Mouse (Mus musculus): ENCODE measurements around the gene Kat6b. TPM values are rescaled to one million over a fixed set of nuclear protein-coding genes. Genes with fewer than 3 reads are reported as not detected.

The Kat6b gene
- polyA plus RNA-seq, 1 experiment from 2014 or later: 10.4 TPM

DNA sequence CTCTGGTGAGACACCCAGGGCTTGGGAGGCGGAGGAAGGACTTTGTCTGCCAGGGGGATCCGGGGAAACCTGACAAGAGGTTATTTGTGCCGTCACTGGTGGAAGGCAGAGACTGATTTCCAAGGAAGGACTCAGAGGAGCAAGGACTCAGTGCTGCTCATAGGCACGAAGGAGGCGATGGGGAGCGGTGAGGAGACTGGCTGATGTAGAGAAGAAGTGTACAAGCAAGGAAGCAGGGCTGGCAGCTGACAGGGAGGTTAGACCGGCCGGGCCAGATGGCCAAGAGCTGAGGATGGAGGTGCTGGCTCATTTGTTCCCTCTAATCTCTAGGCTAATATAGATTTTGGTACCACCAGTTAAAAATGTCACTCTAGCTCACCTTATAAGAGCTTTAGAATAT lies 72.8 kb downstream of the Kat6b start:
- Histone ChIP-seq H3K4me1 (peaks cover 19% of the 10 kb centered on the region), H3K9me3 (replicated peaks) (no peaks in the 10 kb centered on the region), H3K27me3 (ENCODE audit: low read depth, poor library complexity, severe bottlenecking) (no peaks in the 10 kb centered on the region), H3K4me3 (no peak overlapping the region), H3K36me3 (no peaks in the 10 kb centered on the region), H3K27ac (replicated peaks) (no peak overlapping the region; the same call in 1 of the 2 replicates)
- WGBS: 87% methylated on average over 8 of the region's 8 CpGs
- no peak for DNase-seq (ENCODE audit: low spot score)

DNA sequence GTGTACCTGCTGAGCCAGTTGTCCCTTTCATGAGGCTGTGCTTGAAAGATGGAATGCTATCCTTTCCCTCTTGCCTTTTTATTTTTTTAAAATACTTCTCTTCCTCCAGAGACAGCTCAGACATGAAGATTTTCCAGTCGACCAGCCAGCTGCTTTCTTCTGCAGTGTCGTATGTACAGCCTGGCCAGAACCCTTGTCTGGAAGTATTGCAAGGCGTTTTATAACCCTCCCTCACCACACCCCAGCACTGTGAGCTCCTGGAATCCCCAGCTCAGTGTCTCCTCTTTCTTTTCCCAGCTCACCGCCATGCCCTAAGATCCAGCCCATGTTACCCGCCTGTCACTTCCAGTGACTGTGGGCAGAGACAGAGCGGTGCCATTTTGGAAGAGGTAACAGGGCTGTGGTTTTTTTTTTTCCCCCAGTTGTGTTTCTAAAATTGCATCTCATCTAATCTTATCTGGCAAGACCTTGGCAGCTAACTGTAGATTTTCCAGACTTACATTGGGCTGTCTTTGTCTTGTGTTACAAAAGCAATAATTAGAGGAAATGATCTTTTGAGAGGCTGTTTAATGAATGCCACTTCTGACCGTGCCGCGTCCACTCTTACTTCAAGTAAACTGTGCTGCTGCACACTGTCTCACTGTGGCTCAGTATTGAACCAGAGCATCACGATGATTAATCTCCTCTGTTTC lies 77.4 kb downstream of the Kat6b start:
- DNase-seq (ENCODE audit: low spot score): no peak
- no peak overlapping the region for H3K4me3 ChIP-seq
- H3K9me3 ChIP-seq (replicated peaks): no peaks in the 10 kb centered on the region
- peaks cover 15% of the 10 kb centered on the region for H3K4me1 ChIP-seq
- H3K27ac ChIP-seq (replicated peaks): 0 out of 2 replicates have a peak overlapping the region, but pooled peaks have one; percentile 49
- no peaks in the 10 kb centered on the region for H3K36me3 ChIP-seq
- no peaks in the 10 kb centered on the region for H3K27me3 ChIP-seq (ENCODE audit: low read depth, poor library complexity, severe bottlenecking)
- 87% methylated on average over 10 of the region's 10 CpGs for WGBS

- DNase-seq (ENCODE audit: low spot score): no peak
- H3K27me3 ChIP-seq (ENCODE audit: low read depth, poor library complexity, severe bottlenecking): no peaks in the 10 kb centered on the region
- peaks cover 22% of the 10 kb centered on the region for H3K4me1 ChIP-seq
- no peaks in the 10 kb centered on the region for H3K9me3 ChIP-seq (replicated peaks)
- no peak overlapping the region for H3K4me3 ChIP-seq
- H3K27ac ChIP-seq (replicated peaks): no peak overlapping the region
- WGBS: 94% methylated on average over 7 of the region's 7 CpGs
- no peaks in the 10 kb centered on the region for H3K36me3 ChIP-seq
Measured at GRCm38 (mm10) chr14:21559447-21559846, 78.2 kb downstream of the Kat6b start.

- Histone ChIP-seq H3K36me3 (no peaks in the 10 kb centered on the region), H3K27ac (replicated peaks) (no peak overlapping the region), H3K4me1 (peaks cover 25% of the 10 kb centered on the region), H3K27me3 (ENCODE audit: low read depth, poor library complexity, severe bottlenecking) (no peaks in the 10 kb centered on the region), H3K4me3 (no peak overlapping the region), H3K9me3 (replicated peaks) (no peaks in the 10 kb centered on the region)
- no peak for DNase-seq (ENCODE audit: low spot score)
- 93% methylated on average over 11 of the region's 11 CpGs for WGBS
Measured at GRCm38 (mm10) chr14:21560481-21561209, 79.4 kb downstream of the Kat6b start.

DNA sequence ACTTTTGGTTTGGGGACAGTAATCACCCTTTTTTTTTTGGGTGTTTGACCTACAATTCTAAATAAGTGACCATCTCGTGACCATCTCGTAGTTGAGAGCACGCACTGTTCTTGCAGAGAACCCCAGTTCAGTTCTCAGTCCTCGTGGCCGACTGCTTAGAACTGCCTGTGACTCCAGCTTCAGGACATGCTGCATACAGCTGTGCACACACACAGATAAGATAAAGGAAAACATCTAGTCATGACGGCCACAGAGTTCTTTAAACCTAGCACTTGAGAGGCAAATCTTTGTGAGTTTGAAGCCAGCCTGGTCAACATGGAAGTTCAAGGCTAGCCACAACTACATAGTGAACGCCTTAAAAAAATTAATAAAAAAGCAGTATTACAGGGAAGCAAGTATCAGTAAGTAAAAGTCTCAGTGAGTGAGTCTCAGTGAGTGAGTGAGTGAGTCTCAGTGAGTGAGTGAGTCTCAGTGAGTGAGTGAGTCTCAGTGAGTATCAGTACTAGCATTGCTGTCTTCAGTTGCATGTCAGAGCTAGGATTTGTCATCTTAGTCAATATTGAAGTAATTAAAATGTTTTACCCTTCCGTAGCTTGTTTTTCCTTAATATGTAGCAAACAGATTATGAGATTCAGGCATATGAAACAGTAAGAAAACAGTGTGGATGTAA lies 80.3 kb downstream of the Kat6b start:
- H3K4me3 ChIP-seq: no peak overlapping the region
- H3K9me3 ChIP-seq (replicated peaks): no peaks in the 10 kb centered on the region
- WGBS: 90% methylated on average over 8 of the region's 8 CpGs
- H3K27me3 ChIP-seq (ENCODE audit: low read depth, poor library complexity, severe bottlenecking): no peaks in the 10 kb centered on the region
- H3K27ac ChIP-seq (replicated peaks): no peak overlapping the region
- H3K36me3 ChIP-seq: no peaks in the 10 kb centered on the region
- H3K4me1 ChIP-seq: peaks cover 25% of the 10 kb centered on the region
- DNase-seq (ENCODE audit: low spot score): no peak

GRCm38 (mm10) chr14:21563584-21564118 lies 82.4 kb downstream of the Kat6b start:
- Histone ChIP-seq H3K27ac (replicated peaks) (no peak overlapping the region), H3K4me3 (no peak overlapping the region), H3K9me3 (replicated peaks) (no peaks in the 10 kb centered on the region), H3K27me3 (ENCODE audit: low read depth, poor library complexity, severe bottlenecking) (no peaks in the 10 kb centered on the region), H3K36me3 (no peaks in the 10 kb centered on the region), H3K4me1 (peaks cover 20% of the 10 kb centered on the region)
- WGBS: 82% methylated on average over 4 of the region's 4 CpGs
- no peak for DNase-seq (ENCODE audit: low spot score)

DNA sequence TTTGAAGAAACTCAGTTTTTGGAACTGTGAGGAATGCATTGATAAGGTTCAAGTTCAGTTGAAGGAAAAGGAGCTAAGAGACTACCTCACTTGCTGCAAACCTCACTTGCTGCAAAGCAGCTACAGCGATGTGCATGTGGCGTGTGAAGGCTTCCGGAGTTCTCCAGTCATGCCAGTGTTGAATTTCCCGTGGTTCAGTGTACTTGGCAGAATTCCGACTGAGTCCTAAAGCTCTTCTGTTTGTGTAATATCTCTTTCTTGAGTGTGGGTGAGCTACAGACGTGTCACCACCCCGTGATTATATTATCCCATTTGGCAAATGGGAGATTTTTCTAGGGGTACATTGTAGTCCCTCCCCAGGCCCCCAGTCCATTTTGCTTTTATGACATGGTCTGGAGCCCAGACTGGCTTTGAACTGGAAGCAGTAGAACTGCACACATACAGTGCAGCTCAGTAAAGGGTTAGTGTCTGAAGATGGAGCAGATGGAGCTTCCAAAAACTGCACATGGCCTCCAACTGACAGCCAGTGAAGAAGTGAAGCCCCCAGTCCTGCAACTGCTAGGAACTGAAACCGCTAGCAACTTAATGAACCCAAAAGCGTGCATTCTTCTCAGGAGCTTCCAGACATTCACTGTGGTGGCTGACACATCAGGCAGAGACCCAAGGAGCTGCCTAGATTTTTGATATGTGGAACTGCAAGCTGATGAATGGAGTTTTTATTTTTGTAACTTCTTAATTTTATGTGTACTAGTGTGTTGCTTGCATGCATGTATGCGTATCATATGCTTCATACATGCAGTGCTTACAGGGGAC lies 84.5 kb downstream of the Kat6b start:
- Histone ChIP-seq H3K9me3 (replicated peaks) (no peaks in the 10 kb centered on the region), H3K27me3 (ENCODE audit: low read depth, poor library complexity, severe bottlenecking) (no peaks in the 10 kb centered on the region), H3K27ac (replicated peaks) (no peak overlapping the region), H3K4me3 (no peak overlapping the region), H3K36me3 (no peaks in the 10 kb centered on the region), H3K4me1 (peaks cover 14% of the 10 kb centered on the region)
- DNase-seq (ENCODE audit: low spot score): no peak
- WGBS: 94% methylated on average over 10 of the region's 10 CpGs

GRCm38 (mm10) chr14:21567293-21567984 lies 86.2 kb downstream of the Kat6b start:
- no peak overlapping the region for H3K27ac ChIP-seq (replicated peaks)
- peaks cover 14% of the 10 kb centered on the region for H3K4me1 ChIP-seq
- H3K4me3 ChIP-seq: no peak overlapping the region
- WGBS: 94% methylated on average over 7 of the region's 7 CpGs
- H3K36me3 ChIP-seq: no peaks in the 10 kb centered on the region
- DNase-seq (ENCODE audit: low spot score): no peak
- no peaks in the 10 kb centered on the region for H3K9me3 ChIP-seq (replicated peaks)
- H3K27me3 ChIP-seq (ENCODE audit: low read depth, poor library complexity, severe bottlenecking): no peaks in the 10 kb centered on the region

- 93% methylated on average over 7 of the region's 7 CpGs for WGBS
- DNase-seq (ENCODE audit: low spot score): no peak
- H3K27ac ChIP-seq (replicated peaks): no peak overlapping the region
- no peaks in the 10 kb centered on the region for H3K36me3 ChIP-seq
- no peaks in the 10 kb centered on the region for H3K27me3 ChIP-seq (ENCODE audit: low read depth, poor library complexity, severe bottlenecking)
- peaks cover 10% of the 10 kb centered on the region for H3K4me1 ChIP-seq
- H3K9me3 ChIP-seq (replicated peaks): no peaks in the 10 kb centered on the region
- no peak overlapping the region for H3K4me3 ChIP-seq
Measured at GRCm38 (mm10) chr14:21568821-21569220, 87.6 kb downstream of the Kat6b start.

DNA sequence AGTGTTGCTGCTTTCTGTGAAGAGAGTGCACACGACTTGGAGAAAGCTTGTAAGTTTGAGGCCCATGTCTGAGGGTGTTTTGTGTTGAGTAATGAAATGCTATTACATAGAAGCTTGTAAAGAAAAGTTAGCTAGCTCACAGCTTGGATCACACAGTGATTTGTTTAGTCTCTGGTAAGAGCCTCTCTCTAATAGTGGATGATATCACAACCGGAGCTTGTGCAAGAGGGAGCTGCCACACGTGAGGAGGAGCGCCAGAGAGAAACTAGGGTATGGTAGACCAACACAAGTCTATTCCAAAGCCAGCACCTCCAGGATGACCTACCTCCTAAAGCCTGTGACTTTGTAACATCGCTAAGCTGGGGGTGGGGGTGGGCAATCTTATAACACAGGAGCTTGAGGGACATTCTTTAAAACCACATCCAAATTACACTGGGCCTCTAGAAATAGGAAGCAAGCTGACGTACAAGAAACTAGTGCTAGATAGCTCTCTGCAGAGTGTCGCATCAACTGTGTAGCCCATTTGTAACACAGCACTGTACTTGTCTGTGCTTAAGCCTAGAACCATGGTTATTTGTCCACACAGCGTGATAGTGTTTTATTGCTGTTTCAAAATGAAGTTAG lies 93.6 kb downstream of the Kat6b start:
- Histone ChIP-seq H3K27me3 (ENCODE audit: low read depth, poor library complexity, severe bottlenecking) (no peaks in the 10 kb centered on the region), H3K27ac (replicated peaks) (no peak overlapping the region), H3K9me3 (replicated peaks) (no peaks in the 10 kb centered on the region), H3K4me3 (no peak overlapping the region), H3K4me1 (peaks cover 14% of the 10 kb centered on the region), H3K36me3 (no peaks in the 10 kb centered on the region)
- DNase-seq (ENCODE audit: low spot score): no peak
- 89% methylated on average over 8 of the region's 8 CpGs for WGBS

GRCm38 (mm10) chr14:21576867-21577266 lies 95.6 kb downstream of the Kat6b start:
- Histone ChIP-seq H3K36me3 (no peaks in the 10 kb centered on the region), H3K4me3 (no peak overlapping the region), H3K9me3 (replicated peaks) (no peaks in the 10 kb centered on the region), H3K27ac (replicated peaks) (no peak overlapping the region), H3K4me1 (peaks cover 35% of the 10 kb centered on the region), H3K27me3 (ENCODE audit: low read depth, poor library complexity, severe bottlenecking) (no peaks in the 10 kb centered on the region)
- no peak for DNase-seq (ENCODE audit: low spot score)
- WGBS: 86% methylated on average over 8 of the region's 8 CpGs

Data from midbrain, embryonic 10.5 days (tissue).